In genomic region chr1:164043549-164043948, GRCm38 (mm10) we compare ENCODE assay signal across 14 mouse cellular contexts. TPM values are rescaled to one million over a fixed set of nuclear protein-coding genes. Genes with fewer than 3 reads are reported as not detected.
DNase-seq lines count a peak whose midpoint lies in the region; ATAC-seq lines count a peak whose summit lies in the region.
"Had no signal": no experiment of that assay in that cellular context is flagged by ENCODE, and none has a peak within 500 bp of the region (broad histone marks: within the 10 kb centered on the region; RNA-seq: fewer than 3 reads in every experiment).

No protein-coding gene starts in this region.

- no peak overlapping the region for H3K9ac ChIP-seq in liver, embryonic 11.5 days (ENCODE audit: low read depth, low read length)
- no peak overlapping the region for H3K9ac ChIP-seq in liver, embryonic 12.5 days
- H3K9ac ChIP-seq in liver, embryonic 16.5 days (ENCODE audit: low read depth, low read length), result no peak overlapping the region
- no peak overlapping the region for H3K9ac ChIP-seq in neural tube, embryonic 15.5 days (replicated peaks)
- H3K9ac ChIP-seq: neural tube, embryonic 12.5 days had no signal

- peak; percentile 34; the same call in 1 of the 2 replicates for ATAC-seq in liver, embryonic 11.5 days (replicated peaks; ENCODE audit: low FRiP score)
- no peak for ATAC-seq in liver, embryonic 12.5 days
- peak; percentile 45 for ATAC-seq in liver, embryonic 16.5 days (ENCODE audit: low read depth)
- no peak for ATAC-seq in neural tube, embryonic 15.5 days (ENCODE audit: low FRiP score)
- no peak for ATAC-seq in megakaryocyte progenitor cell, adult 5-6 weeks (replicated peaks; ENCODE audit: poor library complexity)

- no peaks in the 10 kb centered on the region for H3K27me3 ChIP-seq in liver, embryonic 11.5 days (replicated peaks; ENCODE audit: control insufficient read depth, insufficient read depth, low read length)
- H3K27me3 ChIP-seq in liver, embryonic 12.5 days (replicated peaks), result no peaks in the 10 kb centered on the region
- no peaks in the 10 kb centered on the region for H3K27me3 ChIP-seq in liver, embryonic 16.5 days (ENCODE audit: control insufficient read depth, insufficient read depth, low read depth, low read length)
- no peaks in the 10 kb centered on the region for H3K27me3 ChIP-seq in neural tube, embryonic 15.5 days (replicated peaks)
- H3K27me3 ChIP-seq: CH12.LX; neural tube, embryonic 12.5 days had no signal

- H3K36me3 ChIP-seq in liver, embryonic 11.5 days (ENCODE audit: control insufficient read depth, insufficient read depth, low read length), result no peaks in the 10 kb centered on the region
- H3K36me3 ChIP-seq in liver, embryonic 12.5 days, result no peaks in the 10 kb centered on the region
- H3K36me3 ChIP-seq in liver, embryonic 16.5 days (ENCODE audit: control insufficient read depth, insufficient read depth), result no peaks in the 10 kb centered on the region
- H3K36me3 ChIP-seq in neural tube, embryonic 15.5 days, result no peaks in the 10 kb centered on the region
- H3K36me3 ChIP-seq: neural tube, embryonic 12.5 days had no signal

- no peak for DNase-seq in liver, embryonic 11.5 days (ENCODE audit: low spot score)
- DNase-seq in kidney, adult 18-20 months, result peak; percentile 45
- DNase-seq in frontal cortex, adult 2 months (ENCODE audit: extremely low spot score in 1 of 2, low spot score in 1 of 2), result no peak
- DNase-seq: left cerebral cortex, postnatal 4 days; right cerebral cortex, postnatal 14 days had no signal

- H3K27ac ChIP-seq in liver, embryonic 11.5 days (ENCODE audit: low read depth, low read length), result no peak overlapping the region
- H3K27ac ChIP-seq in liver, embryonic 12.5 days, result no peak overlapping the region
- no peak overlapping the region for H3K27ac ChIP-seq in liver, embryonic 16.5 days (ENCODE audit: low read length)
- H3K27ac ChIP-seq in neural tube, embryonic 15.5 days (replicated peaks), result no peak overlapping the region
- H3K27ac ChIP-seq: neural tube, embryonic 12.5 days; stomach, postnatal 0 days had no signal

- no peaks in the 10 kb centered on the region for H3K4me1 ChIP-seq in liver, embryonic 11.5 days (replicated peaks; ENCODE audit: control insufficient read depth, insufficient read depth, low read length)
- H3K4me1 ChIP-seq in liver, embryonic 12.5 days, result no peaks in the 10 kb centered on the region
- H3K4me1 ChIP-seq in liver, embryonic 16.5 days (ENCODE audit: control insufficient read depth, low read depth, low read length), result no peaks in the 10 kb centered on the region
- H3K4me1 ChIP-seq in neural tube, embryonic 15.5 days, result no peaks in the 10 kb centered on the region
- H3K4me1 ChIP-seq: neural tube, embryonic 12.5 days had no signal

- no peaks in the 10 kb centered on the region for H3K9me3 ChIP-seq in liver, embryonic 11.5 days (ENCODE audit: control insufficient read depth, low read length)
- H3K9me3 ChIP-seq in liver, embryonic 12.5 days (replicated peaks), result no peaks in the 10 kb centered on the region
- no peaks in the 10 kb centered on the region for H3K9me3 ChIP-seq in liver, embryonic 16.5 days (replicated peaks; ENCODE audit: control insufficient read depth, low read length)
- no peaks in the 10 kb centered on the region for H3K9me3 ChIP-seq in neural tube, embryonic 15.5 days (replicated peaks)
- H3K9me3 ChIP-seq: neural tube, embryonic 12.5 days had no signal

- WGBS in liver, embryonic 11.5 days, result 54% methylated on average over 3 of the region's 3 CpGs
- 49% methylated on average over 3 of the region's 3 CpGs for WGBS in liver, embryonic 12.5 days (ENCODE audit: insufficient replicate concordance)
- WGBS in liver, embryonic 16.5 days (ENCODE audit: insufficient replicate concordance), result 56% methylated on average over 3 of the region's 3 CpGs
- 66% methylated on average over 3 of the region's 3 CpGs for WGBS in neural tube, embryonic 15.5 days

- H3K4me2 ChIP-seq in liver, embryonic 11.5 days, result no peak overlapping the region
- H3K4me2 ChIP-seq in liver, embryonic 12.5 days, result no peak overlapping the region
- no peak overlapping the region for H3K4me2 ChIP-seq in liver, embryonic 16.5 days (ENCODE audit: low read depth, low read length)
- H3K4me2 ChIP-seq in neural tube, embryonic 15.5 days, result no peak overlapping the region
- H3K4me2 ChIP-seq: midbrain, embryonic 11.5 days; neural tube, embryonic 12.5 days had no signal

- no peak overlapping the region for H3K4me3 ChIP-seq in liver, embryonic 11.5 days (ENCODE audit: low read depth, low read length)
- H3K4me3 ChIP-seq in liver, embryonic 12.5 days, result no peak overlapping the region
- H3K4me3 ChIP-seq in liver, embryonic 16.5 days (ENCODE audit: low read depth, low read length), result no peak overlapping the region
- H3K4me3 ChIP-seq in neural tube, embryonic 15.5 days (replicated peaks), result no peak overlapping the region
- H3K4me3 ChIP-seq: neural tube, embryonic 12.5 days had no signal

RNA-seq across cellular contexts. Expression of gene Sele, which starts 4.5 kb away (rescaled TPM):
- 0.10 TPM in 1 of 2 replicates, not detected in the other for polyA plus RNA-seq in liver, embryonic 11.5 days (2014; fragmentation: Nextera tagmentation; extraction: Ambion mirVana)
- polyA plus RNA-seq in liver, embryonic 12.5 days (2016; fragmentation: Nextera tagmentation; extraction: Ambion mirVana), result 0.05 TPM in 1 of 2 replicates, not detected in the other
- 0.06 TPM in 1 of 2 replicates, not detected in the other for polyA plus RNA-seq in liver, embryonic 16.5 days (2015; fragmentation: Nextera tagmentation; extraction: Ambion mirVana)
- polyA plus RNA-seq in neural tube, embryonic 15.5 days (2015; fragmentation: Nextera tagmentation; extraction: Ambion mirVana), result 0.29 TPM in 1 of 2 replicates, not detected in the other
- not detected in 2 replicates for total RNA-seq in megakaryocyte progenitor cell, adult 5-6 weeks (2015)
- 0.07 and 0.12 TPM in 2 replicates for total RNA-seq in megakaryocyte progenitor cell, adult 5-6 weeks (2017)
- 0.02 TPM in 1 of 2 replicates, not detected in the other for polyA plus RNA-seq in frontal cortex, adult 2 months (2012; rRNA removed)
- total RNA-seq: CH12.LX; gastrocnemius, adult 8-10 months; left cerebral cortex, postnatal 4 days had no signal
- polyA plus RNA-seq: midbrain, embryonic 11.5 days; neural tube, embryonic 12.5 days had no signal

RNA-seq across cellular contexts. Expression of gene Sell, which starts 18.2 kb away (rescaled TPM):
- polyA plus RNA-seq in liver, embryonic 11.5 days (2014; fragmentation: Nextera tagmentation; extraction: Ambion mirVana), result 1.1 and 1.5 TPM in 2 replicates
- 2.0 and 3.2 TPM in 2 replicates for polyA plus RNA-seq in liver, embryonic 12.5 days (2016; fragmentation: Nextera tagmentation; extraction: Ambion mirVana)
- polyA plus RNA-seq in liver, embryonic 16.5 days (2015; fragmentation: Nextera tagmentation; extraction: Ambion mirVana), result 11.8 and 13.4 TPM in 2 replicates
- polyA plus RNA-seq in neural tube, embryonic 15.5 days (2015; fragmentation: Nextera tagmentation; extraction: Ambion mirVana), result 0.26 and 29.6 TPM in 2 replicates
- total RNA-seq in megakaryocyte progenitor cell, adult 5-6 weeks (2015), result 371 and 392 TPM in 2 replicates
- total RNA-seq in megakaryocyte progenitor cell, adult 5-6 weeks (2017), result 234 and 258 TPM in 2 replicates
- 0.11 and 0.24 TPM in 2 replicates for polyA plus RNA-seq in frontal cortex, adult 2 months (2012; rRNA removed)
- total RNA-seq: CH12.LX had no signal
- polyA plus RNA-seq: midbrain, embryonic 11.5 days had no signal

RNA-seq across cellular contexts. Expression of gene Mettl18, which starts 48.9 kb away (rescaled TPM):
- 11.4 and 12.1 TPM in 2 replicates for polyA plus RNA-seq in liver, embryonic 11.5 days (2014; fragmentation: Nextera tagmentation; extraction: Ambion mirVana)
- 6.4 and 6.7 TPM in 2 replicates for polyA plus RNA-seq in liver, embryonic 12.5 days (2016; fragmentation: Nextera tagmentation; extraction: Ambion mirVana)
- polyA plus RNA-seq in liver, embryonic 16.5 days (2015; fragmentation: Nextera tagmentation; extraction: Ambion mirVana), result 3.1 and 3.3 TPM in 2 replicates
- polyA plus RNA-seq in neural tube, embryonic 15.5 days (2015; fragmentation: Nextera tagmentation; extraction: Ambion mirVana), result 7.6 and 8.1 TPM in 2 replicates
- total RNA-seq in megakaryocyte progenitor cell, adult 5-6 weeks (2015), result 5.1 and 6.8 TPM in 2 replicates
- total RNA-seq in megakaryocyte progenitor cell, adult 5-6 weeks (2017), result 15.2 and 20.2 TPM in 2 replicates
- 3.4 and 4.4 TPM in 2 replicates for polyA plus RNA-seq in frontal cortex, adult 2 months (2012; rRNA removed)

RNA-seq across cellular contexts. Expression of gene BC055324, which starts 49.0 kb away (rescaled TPM):
- polyA plus RNA-seq in liver, embryonic 11.5 days (2014; fragmentation: Nextera tagmentation; extraction: Ambion mirVana), result 26.0 and 28.2 TPM in 2 replicates
- 15.5 and 16.5 TPM in 2 replicates for polyA plus RNA-seq in liver, embryonic 12.5 days (2016; fragmentation: Nextera tagmentation; extraction: Ambion mirVana)
- polyA plus RNA-seq in liver, embryonic 16.5 days (2015; fragmentation: Nextera tagmentation; extraction: Ambion mirVana), result 7.3 and 7.4 TPM in 2 replicates
- 3.8 and 6.8 TPM in 2 replicates for polyA plus RNA-seq in neural tube, embryonic 15.5 days (2015; fragmentation: Nextera tagmentation; extraction: Ambion mirVana)
- total RNA-seq in megakaryocyte progenitor cell, adult 5-6 weeks (2015), result 20.4 and 25.5 TPM in 2 replicates
- 19.9 and 20.0 TPM in 2 replicates for total RNA-seq in megakaryocyte progenitor cell, adult 5-6 weeks (2017)
- polyA plus RNA-seq in frontal cortex, adult 2 months (2012; rRNA removed), result 0.98 and 1.4 TPM in 2 replicates

Comparison
In these comparisons a context has a peak if more than half of its experiments do, and no peak if none do; other contexts are left out.
1. ATAC-seq: peak in liver, embryonic 11.5 days (single experiment) and liver, embryonic 16.5 days (single experiment); none in liver, embryonic 12.5 days (single experiment), neural tube, embryonic 15.5 days (single experiment) and megakaryocyte progenitor cell, adult 5-6 weeks (single experiment).